Mouse (Mus musculus): Measurements from ENCODE around the gene Hspb6.
A peak's percentile ranks its signal among the peaks of the same experiment; 100 is the strongest.

The Hspb6 gene

GRCm38 (mm10) chr7:30552102-30553020, at the start of gene Hspb6, which contains the start of gene Proser3:
TSS of gene Hspb6 (plus strand) at chr7:30552178.
TSS of gene Proser3 (minus strand) at chr7:30552299.
- peak; percentile 93 for DNase-seq (ENCODE audit: low read depth, low spot score)

GRCm38 (mm10) chr7:30508061-30508460, 43.9 kb upstream of the Hspb6 start:
- no peak for DNase-seq (ENCODE audit: low read depth, low spot score)

GRCm38 (mm10) chr7:30515003-30515760, 36.8 kb upstream of the Hspb6 start:
- DNase-seq (ENCODE audit: low read depth, low spot score): no peak

GRCm38 (mm10) chr7:30518325-30518724, 33.7 kb upstream of the Hspb6 start:
- DNase-seq (ENCODE audit: low read depth, low spot score): no peak

- DNase-seq (ENCODE audit: low read depth, low spot score): no peak
Observed at GRCm38 (mm10) chr7:30520396-30520795, 31.6 kb upstream of the Hspb6 start.

GRCm38 (mm10) chr7:30520856-30521255, 31.1 kb upstream of the Hspb6 start:
- DNase-seq (ENCODE audit: low read depth, low spot score): no peak

- DNase-seq (ENCODE audit: low read depth, low spot score): no peak
Observed at GRCm38 (mm10) chr7:30522871-30523270, 29.1 kb upstream of the Hspb6 start.

- DNase-seq (ENCODE audit: low read depth, low spot score): no peak
Observed at GRCm38 (mm10) chr7:30524487-30524886, 27.5 kb upstream of the Hspb6 start.

GRCm38 (mm10) chr7:30525954-30526353, 26.0 kb upstream of the Hspb6 start:
- no peak for DNase-seq (ENCODE audit: low read depth, low spot score)

GRCm38 (mm10) chr7:30526399-30526798, 25.6 kb upstream of the Hspb6 start:
- DNase-seq (ENCODE audit: low read depth, low spot score): no peak

GRCm38 (mm10) chr7:30526981-30527380, 25.0 kb upstream of the Hspb6 start:
- no peak for DNase-seq (ENCODE audit: low read depth, low spot score)

GRCm38 (mm10) chr7:30531291-30531815, 20.6 kb upstream of the Hspb6 start:
- DNase-seq (ENCODE audit: low read depth, low spot score): no peak

- no peak for DNase-seq (ENCODE audit: low read depth, low spot score)
Observed at GRCm38 (mm10) chr7:30532931-30533330, 19.0 kb upstream of the Hspb6 start.

- DNase-seq (ENCODE audit: low read depth, low spot score): no peak
Observed at GRCm38 (mm10) chr7:30533941-30534632, 17.9 kb upstream of the Hspb6 start.

- peak; percentile 99 for DNase-seq (ENCODE audit: low read depth, low spot score)
Observed at GRCm38 (mm10) chr7:30534633-30535577, 17.1 kb upstream of the Hspb6 start, which contains the start of gene Arhgap33. TSS of gene Arhgap33 (minus strand) at chr7:30535060.

- DNase-seq (ENCODE audit: low read depth, low spot score): no peak
Observed at GRCm38 (mm10) chr7:30540572-30540971, 11.4 kb upstream of the Hspb6 start.

GRCm38 (mm10) chr7:30544327-30544726, 7.7 kb upstream of the Hspb6 start:
- no peak for DNase-seq (ENCODE audit: low read depth, low spot score)

- no peak for DNase-seq (ENCODE audit: low read depth, low spot score)
Observed at GRCm38 (mm10) chr7:30549880-30550279, 2.1 kb upstream of the Hspb6 start.

GRCm38 (mm10) chr7:30550603-30551002, 1.4 kb upstream of the Hspb6 start:
- no peak for DNase-seq (ENCODE audit: low read depth, low spot score)

GRCm38 (mm10) chr7:30551445-30552101, 405 bp upstream of the Hspb6 start:
- DNase-seq (ENCODE audit: low read depth, low spot score): peak; percentile 31
